In the genomic region with DNA sequence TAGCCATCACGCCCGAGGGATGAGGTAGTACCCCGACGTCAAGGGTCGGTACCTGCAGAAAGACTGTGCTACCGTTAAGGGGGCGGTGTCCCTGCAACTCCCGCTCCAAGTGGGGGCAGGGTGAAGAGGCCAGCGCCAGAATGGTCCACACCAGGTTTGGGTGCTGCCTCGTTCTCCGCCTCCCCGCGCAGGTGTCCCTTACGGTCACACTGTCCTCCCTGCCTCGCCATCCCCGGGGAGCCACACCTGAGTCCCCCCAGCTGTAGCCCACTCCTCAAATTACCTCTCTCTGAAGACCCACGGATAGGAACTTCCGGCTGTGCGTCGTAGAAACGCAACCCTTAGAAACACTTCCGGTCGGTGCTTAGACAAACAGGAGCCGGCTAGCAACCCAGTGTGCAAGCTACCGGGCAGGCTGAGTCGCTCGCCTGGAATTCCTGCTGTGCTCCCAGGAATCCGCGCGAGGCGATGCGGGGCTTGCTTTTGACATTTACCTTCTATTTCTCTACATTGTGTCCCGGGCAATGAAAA, we compare ENCODE assay signal across 7 mouse cellular contexts. TPM values are rescaled to one million over a fixed set of nuclear protein-coding genes. Genes with fewer than 3 reads are reported as not detected.
DNase-seq lines count a peak whose midpoint lies in the region; ATAC-seq lines count a peak whose summit lies in the region.

Gene Dmap1 (minus strand): TSS at position 343 of the 531 bp plus-strand sequence.

- H3K9me3 ChIP-seq in intestine, embryonic 15.5 days = no peaks in the 10 kb centered on the region
- H3K9me3 ChIP-seq in midbrain, embryonic 11.5 days (ENCODE audit: control insufficient read depth, low read length) = no peaks in the 10 kb centered on the region

- under 1% methylated on average over 33 of the region's 33 CpGs for WGBS in intestine, embryonic 15.5 days
- WGBS in midbrain, embryonic 11.5 days = under 1% methylated on average over 33 of the region's 33 CpGs

- DNase-seq in adrenal gland, adult 2 months = peak; percentile 84
- peak; percentile 94 for DNase-seq in embryo, embryonic 11 days
- peak; percentile 63 to 84 for DNase-seq in gastrocnemius, postnatal 36 days
- DNase-seq in left cerebral cortex, postnatal 36 days (ENCODE audit: low spot score in 2 of 2) = peak; percentile 86
- DNase-seq in midbrain, embryonic 11.5 days (ENCODE audit: low spot score, missing footprints) = peak; percentile 100
- peak; percentile 80 for DNase-seq in skeletal muscle tissue, adult 2 months (ENCODE audit: low read depth, low spot score)

- intact Hi-C loops in gastrocnemius, postnatal 36 days (cut with DNase I) = no loop called here
- intact Hi-C loops in left cerebral cortex, postnatal 36 days (cut with DNase I) = no loop called here

- ATAC-seq in intestine, embryonic 15.5 days = peak; percentile 93
- peak; percentile 88 for ATAC-seq in midbrain, embryonic 11.5 days (ENCODE audit: low FRiP score)

- peaks cover 10% of the 10 kb centered on the region for H3K4me1 ChIP-seq in intestine, embryonic 15.5 days (replicated peaks)
- H3K4me1 ChIP-seq in midbrain, embryonic 11.5 days (ENCODE audit: control insufficient read depth, insufficient read depth, low read length) = peaks cover 4% of the 10 kb centered on the region

- H3K36me3 ChIP-seq in intestine, embryonic 15.5 days = peaks cover 16% of the 10 kb centered on the region
- H3K36me3 ChIP-seq in midbrain, embryonic 11.5 days (ENCODE audit: control insufficient read depth, insufficient read depth, low read length) = peaks cover 5% of the 10 kb centered on the region; the same call in 1 of the 2 replicates

- no peak within 1 kb of the TSS for H3K27ac ChIP-seq in intestine, embryonic 15.5 days
- no peak within 1 kb of the TSS for H3K27ac ChIP-seq in midbrain, embryonic 11.5 days (ENCODE audit: low read depth, low read length)

- no peaks in the 10 kb centered on the region for H3K27me3 ChIP-seq in intestine, embryonic 15.5 days (replicated peaks)
- H3K27me3 ChIP-seq in midbrain, embryonic 11.5 days (ENCODE audit: control insufficient read depth, insufficient read depth, low read length) = no peaks in the 10 kb centered on the region

- H3K9ac ChIP-seq in intestine, embryonic 15.5 days = peak within 1 kb of the TSS; percentile 82
- peak within 1 kb of the TSS; percentile 76 for H3K9ac ChIP-seq in midbrain, embryonic 11.5 days (ENCODE audit: low read length)

- H3K4me2 ChIP-seq in intestine, embryonic 15.5 days (replicated peaks) = peak within 1 kb of the TSS; percentile 83
- peak within 1 kb of the TSS; percentile 61 for H3K4me2 ChIP-seq in midbrain, embryonic 11.5 days

- H3K4me3 ChIP-seq in intestine, embryonic 15.5 days (replicated peaks) = peak within 1 kb of the TSS; percentile 89
- H3K4me3 ChIP-seq in midbrain, embryonic 11.5 days (ENCODE audit: low read depth, low read length) = peak within 1 kb of the TSS; percentile 73

RNA-seq across cellular contexts. Expression of gene Dmap1, which starts in this region (rescaled TPM):
- total RNA-seq in adrenal gland, adult 2 months (2021) = 10 to 100 TPM; 19.5 to 28.0 TPM
- 15.4 and 19.4 TPM in 2 replicates for polyA plus RNA-seq in adrenal gland, adult 2 months (2012; rRNA removed)
- total RNA-seq in gastrocnemius, postnatal 36 days (2021) = 10 to 100 TPM; 14.4 to 16.2 TPM
- polyA plus RNA-seq in intestine, embryonic 15.5 days (2015; fragmentation: Nextera tagmentation; extraction: Ambion mirVana) = 44.8 and 46.5 TPM in 2 replicates
- total RNA-seq in left cerebral cortex, postnatal 36 days (2021) = 10 to 100 TPM; 37.9 to 41.1 TPM
- polyA plus RNA-seq in midbrain, embryonic 11.5 days (2014; fragmentation: Nextera tagmentation; extraction: Ambion mirVana) = 80.7 and 81.2 TPM in 2 replicates
